Mouse (Mus musculus) kidney, adult 2 months (tissue): ENCODE measurements at regions not wholly inside any gene's neighbourhood (a gene's known extent, or its start where the extent isn't known, plus 50 kb on each side); places are given as distances from the start of the nearest gene placed in this dataset.

Experiments
- CTCF ChIP-seq: fragments of 200-500 bp; conservative IDR thresholded peaks from 2 replicates; pipeline ENCODE4 v1.5.1; 2011; ENCODE audit warnings: low read depth, mild to moderate bottlenecking, control low read depth, low read length, moderate library complexity, mixed read lengths; ENCODE audit not compliant: insufficient read depth, insufficient read length
- POLR2A ChIP-seq: fragments of 200-500 bp; IDR thresholded peaks from one replicate; pipeline ENCODE4 v1.6.1; 2011; ENCODE audit warnings: low read depth, low read length, control low read depth

- TF ChIP-seq CTCF (no peak), POLR2A (no peak)
Observed at GRCm38 (mm10) chr6:109948928-109949327, 696.5 kb upstream of the Grm7 start.
